Comparison of ENCODE assay signal across 29 mouse cellular contexts in the genomic region with DNA sequence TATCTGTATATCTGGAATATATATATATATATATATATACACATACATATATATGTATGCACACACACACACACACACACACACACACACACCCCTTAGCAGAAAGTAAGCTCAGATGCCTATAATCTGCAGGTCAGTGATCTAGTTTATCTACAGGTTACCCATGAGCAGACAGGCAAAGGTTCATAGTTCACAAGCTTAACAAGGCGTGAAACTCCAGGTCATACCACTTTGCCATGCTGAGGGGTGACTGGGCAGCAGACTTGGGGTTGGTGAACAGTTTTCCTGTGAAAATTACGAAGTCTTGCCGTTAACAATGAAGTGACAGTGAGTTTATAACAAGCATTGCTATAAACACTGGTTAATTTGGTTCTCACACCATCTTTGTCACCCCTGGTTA.
DNase-seq lines count a peak whose midpoint lies in the region; ATAC-seq lines count a peak whose summit lies in the region.
"Had no signal": no experiment of that assay in that cellular context is flagged by ENCODE, and none has a peak within 500 bp of the region (broad histone marks: within the 10 kb centered on the region; RNA-seq: fewer than 3 reads in every experiment).

No protein-coding gene starts in this region.

- intact Hi-C loops in heart, postnatal 25 days (cut with DNase I), result no loop called here

- peaks cover 14% of the 10 kb centered on the region; the same call in 1 of the 2 replicates for H3K4me1 ChIP-seq in intestine, embryonic 15.5 days (replicated peaks)
- peaks cover 54% of the 10 kb centered on the region for H3K4me1 ChIP-seq in kidney, embryonic 15.5 days

- no peak overlapping the region for H3K9ac ChIP-seq in intestine, embryonic 15.5 days
- no peak overlapping the region for H3K9ac ChIP-seq in kidney, embryonic 15.5 days
- H3K9ac ChIP-seq: embryonic facial prominence, embryonic 13.5 days; forebrain, embryonic 15.5 days; heart, embryonic 15.5 days; hindbrain, embryonic 12.5 days; midbrain, embryonic 13.5 days had no signal

- peak; percentile 44 for ATAC-seq in intestine, embryonic 15.5 days
- peak; percentile 52 for ATAC-seq in kidney, embryonic 15.5 days (replicated peaks; ENCODE audit: low FRiP score)
- ATAC-seq: forebrain, embryonic 15.5 days; midbrain, embryonic 13.5 days; Patski had no signal

- no peaks in the 10 kb centered on the region for H3K9me3 ChIP-seq in intestine, embryonic 15.5 days
- H3K9me3 ChIP-seq in kidney, embryonic 15.5 days (replicated peaks), result no peaks in the 10 kb centered on the region
- H3K9me3 ChIP-seq: embryonic facial prominence, embryonic 13.5 days; forebrain, embryonic 10.5 days; forebrain, embryonic 15.5 days; G1E; heart, embryonic 10.5 days; heart, embryonic 15.5 days; hindbrain, embryonic 12.5 days; midbrain, embryonic 13.5 days had no signal

- no peaks in the 10 kb centered on the region for H3K36me3 ChIP-seq in intestine, embryonic 15.5 days
- H3K36me3 ChIP-seq in kidney, embryonic 15.5 days, result no peaks in the 10 kb centered on the region
- H3K36me3 ChIP-seq: forebrain, embryonic 10.5 days; forebrain, embryonic 15.5 days; G1E; heart, embryonic 15.5 days had no signal

- H3K4me2 ChIP-seq in intestine, embryonic 15.5 days (replicated peaks), result no peak overlapping the region
- H3K4me2 ChIP-seq in kidney, embryonic 15.5 days, result no peak overlapping the region
- H3K4me2 ChIP-seq: embryonic facial prominence, embryonic 13.5 days; forebrain, embryonic 15.5 days; heart, embryonic 15.5 days; hindbrain, embryonic 12.5 days; liver, embryonic 11.5 days; midbrain, embryonic 13.5 days had no signal

- H3K27me3 ChIP-seq in intestine, embryonic 15.5 days (replicated peaks), result no peaks in the 10 kb centered on the region
- no peaks in the 10 kb centered on the region for H3K27me3 ChIP-seq in kidney, embryonic 15.5 days
- H3K27me3 ChIP-seq: embryonic facial prominence, embryonic 13.5 days; forebrain, embryonic 15.5 days; heart, embryonic 15.5 days; hindbrain, embryonic 12.5 days; midbrain, embryonic 13.5 days; Patski had no signal

- H3K27ac ChIP-seq in intestine, embryonic 15.5 days, result no peak overlapping the region
- H3K27ac ChIP-seq in kidney, embryonic 15.5 days, result peak overlapping the region; percentile 42
- H3K27ac ChIP-seq: embryonic facial prominence, embryonic 13.5 days; forebrain, embryonic 10.5 days; forebrain, embryonic 15.5 days; heart, embryonic 10.5 days; heart, embryonic 15.5 days; hindbrain, embryonic 12.5 days; macrophage; midbrain, embryonic 13.5 days had no signal

- WGBS in intestine, embryonic 15.5 days, result 78% methylated on average over 3 of the region's 3 CpGs
- WGBS in kidney, embryonic 15.5 days, result 56% methylated on average over 3 of the region's 3 CpGs

- DNase-seq in kidney, adult 18-20 months, result peak; percentile 55
- peak; percentile 49 to 77 for DNase-seq in kidney, postnatal 25 days
- no peak for DNase-seq in ovary, adult 18-20 months (ENCODE audit: low spot score)
- no peak for DNase-seq in heart, postnatal 25 days (ENCODE audit: low spot score)
- no peak for DNase-seq in lung, postnatal 4 days
- DNase-seq in cerebellum, adult 9-10 months, result no peak
- DNase-seq: adrenal gland, postnatal 14 days; cerebellum, adult 11 months; cerebellum, adult 9-11 months; gastrocnemius, postnatal 25 days; heart, adult 11 months; heart, postnatal 36 days; layer of hippocampus, adult 9-11 months; right cerebral cortex, postnatal 25 days; thymus, adult 2 months; thymus, postnatal 36 days had no signal

- no peak overlapping the region for H3K4me3 ChIP-seq in intestine, embryonic 15.5 days (replicated peaks)
- no peak overlapping the region for H3K4me3 ChIP-seq in kidney, embryonic 15.5 days (replicated peaks)
- H3K4me3 ChIP-seq: embryonic facial prominence, embryonic 13.5 days; forebrain, embryonic 10.5 days; forebrain, embryonic 15.5 days; heart, embryonic 10.5 days; heart, embryonic 15.5 days; hindbrain, embryonic 12.5 days; midbrain, embryonic 13.5 days had no signal

Comparison
In these comparisons a context has a peak if more than half of its experiments do, and no peak if none do; other contexts are left out.
1. DNase-seq: peak in kidney, adult 18-20 months (single experiment) and kidney, postnatal 25 days (2 of 2); none in ovary, adult 18-20 months (single experiment), heart, postnatal 25 days (single experiment), lung, postnatal 4 days (0 of 2) and cerebellum, adult 9-10 months (single experiment).